Mouse (Mus musculus): Measurements from ENCODE around the gene Hist1h1b. TPM values are rescaled to one million over a fixed set of nuclear protein-coding genes. Genes with fewer than 3 reads are reported as not detected.

The Hist1h1b gene
- polyA plus RNA-seq (2012; rRNA removed), result 9.7 and 11.9 TPM in 2 replicates

DNA sequence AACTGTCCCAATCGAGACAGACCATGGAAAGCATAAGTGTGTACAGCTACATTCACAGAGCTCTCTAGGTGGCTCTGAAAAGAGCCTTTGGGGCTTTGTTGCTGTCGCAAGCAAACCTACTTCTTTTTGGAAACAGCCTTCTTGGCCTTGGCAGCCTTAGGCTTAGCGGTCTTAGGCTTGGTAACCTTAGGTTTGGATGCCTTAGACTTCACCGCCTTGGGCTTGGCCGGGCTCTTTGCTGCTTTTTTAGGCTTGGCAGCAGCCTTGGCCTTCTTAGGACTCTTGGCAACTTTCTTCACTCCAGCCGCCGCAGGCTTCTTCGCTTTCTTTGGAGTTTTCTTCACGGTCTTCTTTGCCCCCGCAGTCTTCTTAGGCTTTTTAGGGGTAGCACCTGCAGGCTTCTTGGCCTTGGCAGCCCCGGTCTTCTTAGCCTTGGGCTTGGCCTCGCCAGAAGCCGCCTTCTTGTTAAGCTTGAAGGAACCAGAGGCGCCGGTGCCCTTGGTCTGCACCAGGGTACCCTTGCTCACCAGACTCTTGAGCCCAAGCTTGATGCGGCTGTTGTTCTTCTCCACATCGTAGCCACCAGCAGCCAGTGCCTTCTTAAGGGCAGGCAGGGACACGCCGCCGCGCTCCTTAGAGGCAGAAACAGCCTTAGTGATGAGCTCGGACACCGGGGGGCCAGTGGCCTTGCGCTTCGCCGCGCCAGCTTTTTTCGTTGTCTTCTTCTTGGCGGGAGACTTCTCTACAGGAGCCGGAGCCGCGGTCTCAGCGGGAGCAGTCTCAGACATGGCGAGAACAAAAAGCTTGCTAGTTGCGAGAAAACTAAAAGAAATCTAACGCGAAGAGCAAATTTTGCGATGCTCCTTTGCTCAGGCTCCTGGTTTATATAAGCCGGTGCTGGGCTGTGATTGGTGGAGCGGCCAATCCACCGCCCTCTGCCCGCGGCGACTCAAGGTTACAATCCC, at the start of gene Hist1h1b:
Gene Hist1h1b, minus strand, starts transcription at position 859 of the 965 bp plus-strand sequence.

GRCm38 (mm10) chr13:21811539-21811938, 31.1 kb upstream of the Hist1h1b start, which contains the start of gene Hist1h4m:
TSS of gene Hist1h4m (plus strand) at chr13:21811746.

DNA sequence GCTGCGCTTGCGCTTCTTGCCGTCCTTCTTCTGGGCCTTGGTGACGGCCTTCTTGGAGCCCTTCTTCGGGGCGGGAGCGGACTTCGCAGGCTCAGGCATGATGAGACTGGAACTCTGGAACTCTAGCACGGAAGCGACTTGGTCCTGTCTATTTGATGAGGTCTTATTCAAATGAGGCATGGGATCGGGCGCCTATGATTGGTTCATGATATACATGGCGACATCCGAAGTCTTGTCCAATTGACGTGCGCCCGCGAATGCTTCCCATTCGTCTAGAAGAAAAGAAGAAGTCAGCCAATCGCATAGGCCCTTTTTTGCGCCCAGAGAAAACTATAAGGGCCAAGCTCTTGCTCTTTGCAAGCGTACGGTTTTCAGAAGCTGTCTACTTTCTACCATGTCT, 29.6 kb upstream of the Hist1h1b start, which contains the start of the genes Hist1h2bq and Hist1h2ao:
Gene Hist1h2bq, minus strand, starts transcription at position 125 of the 400 bp plus-strand sequence.
Gene Hist1h2ao, plus strand, starts transcription at position 393 of the 400 bp plus-strand sequence.

GRCm38 (mm10) chr13:21786899-21787629, 6.6 kb upstream of the Hist1h1b start, which contains the start of the genes Hist1h2an and Hist1h2bp:
TSS of gene Hist1h2an (minus strand) at chr13:21787218.
TSS of gene Hist1h2bp (plus strand) at chr13:21787461.

DNA sequence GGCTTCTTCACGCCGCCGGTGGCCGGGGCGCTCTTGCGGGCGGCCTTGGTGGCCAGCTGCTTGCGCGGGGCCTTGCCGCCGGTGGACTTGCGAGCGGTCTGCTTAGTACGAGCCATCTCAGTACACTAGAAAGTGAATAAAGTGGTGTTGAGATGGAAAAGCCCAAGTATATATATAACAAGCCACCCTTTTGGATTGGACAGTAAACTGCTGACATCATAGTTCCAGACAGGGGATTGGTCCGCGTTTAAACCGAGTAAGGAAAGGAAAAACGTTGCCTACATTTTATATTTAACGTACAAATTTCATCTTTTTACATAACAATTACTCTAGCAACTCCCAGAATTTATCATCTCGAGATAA, 2.8 kb upstream of the Hist1h1b start, which contains the start of gene Hist1h3i:
Gene Hist1h3i, minus strand, starts transcription at position 116 of the 363 bp plus-strand sequence.

GRCm38 (mm10) chr13:21753524-21754285, 26.7 kb downstream of the Hist1h1b start, which contains the start of the genes Hist1h2ak and Hist1h2bn:
TSS of gene Hist1h2ak (minus strand) at chr13:21753827.
TSS of gene Hist1h2bn (plus strand) at chr13:21754123.

GRCm38 (mm10) chr13:21750159-21751017, 30.0 kb downstream of the Hist1h1b start, which contains the start of gene Hist1h4k:
TSS of gene Hist1h4k (minus strand) at chr13:21750505.

GRCm38 (mm10) chr13:21734906-21735767, 45.3 kb downstream of the Hist1h1b start, which contains the start of gene Hist1h4j:
TSS of gene Hist1h4j (plus strand) at chr13:21735064.

Other genes with a start within 250 kb of the Hist1h1b start
- gene Zkscan8, start 249.5 kb downstream of the Hist1h1b start, polyA plus RNA-seq (2012; rRNA removed), result 2.0 and 2.2 TPM in 2 replicates
- gene Olfr1366, start 237.8 kb downstream of the Hist1h1b start, polyA plus RNA-seq (2012; rRNA removed), result not detected in 2 replicates
- not detected in 2 replicates for gene Olfr1535, start 220.7 kb downstream of the Hist1h1b start, polyA plus RNA-seq (2012; rRNA removed)
- not detected in 2 replicates for gene Olfr1364, start 198.9 kb downstream of the Hist1h1b start, polyA plus RNA-seq (2012; rRNA removed)
- gene Olfr1362, start 166.6 kb downstream of the Hist1h1b start, polyA plus RNA-seq (2012; rRNA removed), result not detected in 2 replicates
- gene Olfr11, start 138.1 kb downstream of the Hist1h1b start, polyA plus RNA-seq (2012; rRNA removed), result not detected in 2 replicates
- gene Olfr1361, start 117.2 kb downstream of the Hist1h1b start, polyA plus RNA-seq (2012; rRNA removed), result not detected in 2 replicates
- gene Olfr1360, start 103.2 kb downstream of the Hist1h1b start, polyA plus RNA-seq (2012; rRNA removed), result not detected in 2 replicates
- not detected in 2 replicates for gene Olfr1359, start 82.5 kb downstream of the Hist1h1b start, polyA plus RNA-seq (2012; rRNA removed)
- gene Hist1h2bl, start 64.5 kb downstream of the Hist1h1b start, polyA plus RNA-seq (2012; rRNA removed), result 14.6 and 15.9 TPM in 2 replicates
- gene Hist1h2ai, start 64.2 kb downstream of the Hist1h1b start, polyA plus RNA-seq (2012; rRNA removed), result 6.1 and 8.0 TPM in 2 replicates
- 25.6 and 32.9 TPM in 2 replicates for gene Hist1h3h, start 63.0 kb downstream of the Hist1h1b start, polyA plus RNA-seq (2012; rRNA removed)
- 17.9 and 18.0 TPM in 2 replicates for gene Hist1h2bm, start 58.6 kb downstream of the Hist1h1b start, polyA plus RNA-seq (2012; rRNA removed)
- gene Hist1h4j, start 45.6 kb downstream of the Hist1h1b start, polyA plus RNA-seq (2012; rRNA removed), result 31.8 and 33.2 TPM in 2 replicates
- 30.3 and 35.2 TPM in 2 replicates for gene Hist1h4k, start 30.1 kb downstream of the Hist1h1b start, polyA plus RNA-seq (2012; rRNA removed)
- 49.3 and 52.1 TPM in 2 replicates for gene Hist1h2ak, start 26.8 kb downstream of the Hist1h1b start, polyA plus RNA-seq (2012; rRNA removed)
- 15.9 and 19.2 TPM in 2 replicates for gene Hist1h2bn, start 26.5 kb downstream of the Hist1h1b start, polyA plus RNA-seq (2012; rRNA removed)
- gene Hist1h3i, start 2.7 kb upstream of the Hist1h1b start, polyA plus RNA-seq (2012; rRNA removed), result 30.9 and 33.6 TPM in 2 replicates
- 10.0 and 11.5 TPM in 2 replicates for gene Hist1h2an, start 6.6 kb upstream of the Hist1h1b start, polyA plus RNA-seq (2012; rRNA removed)
- 2.1 and 3.0 TPM in 2 replicates for gene Hist1h2bp, start 6.8 kb upstream of the Hist1h1b start, polyA plus RNA-seq (2012; rRNA removed)
- 10.6 and 13.5 TPM in 2 replicates for gene Hist1h2bq, start 29.6 kb upstream of the Hist1h1b start, polyA plus RNA-seq (2012; rRNA removed)
- 0.12 and 0.19 TPM in 2 replicates for gene Hist1h2ao, start 29.8 kb upstream of the Hist1h1b start, polyA plus RNA-seq (2012; rRNA removed)
- not detected in 2 replicates for gene Hist1h4m, start 31.1 kb upstream of the Hist1h1b start, polyA plus RNA-seq (2012; rRNA removed)
- gene Hist1h4n, start 51.6 kb upstream of the Hist1h1b start, polyA plus RNA-seq (2012; rRNA removed), result 44.5 and 54.6 TPM in 2 replicates
- 78.6 and 88.4 TPM in 2 replicates for gene Hist1h2ap, start 52.9 kb upstream of the Hist1h1b start, polyA plus RNA-seq (2012; rRNA removed)
- 5.4 and 8.3 TPM in 2 replicates for gene Hist1h2br, start 53.1 kb upstream of the Hist1h1b start, polyA plus RNA-seq (2012; rRNA removed)
- 0.38 and 0.40 TPM in 2 replicates for gene Zfp184, start 164.5 kb upstream of the Hist1h1b start, polyA plus RNA-seq (2012; rRNA removed)
- not detected in 2 replicates for gene Pom121l2, start 200.6 kb upstream of the Hist1h1b start, polyA plus RNA-seq (2012; rRNA removed)
- 0.35 and 0.44 TPM in 2 replicates for gene Prss16, start 229.1 kb upstream of the Hist1h1b start, polyA plus RNA-seq (2012; rRNA removed)